Mouse (Mus musculus) spleen, adult 10 weeks (tissue): Measurements from ENCODE around the gene Mrpl24. TPM values are rescaled to one million over a fixed set of nuclear protein-coding genes. Genes with fewer than 3 reads are reported as not detected.

Experiments used
- polyA plus RNA-seq: library from polyadenylated mRNA; stranded (reverse); fragments of 350-450 nt; fragmentation: Illumina TruSeq; extraction: RNeasy Lipid Tissue Mini Kit (QIAGEN cat#74804); gene quantifications from one replicate; pipeline ENCODE4 v1.2.3, GENCODE M21; 2015; ENCODE audit warnings: low replicate concordance; ENCODE audit not compliant: insufficient read depth

Gene Mrpl24
- polyA plus RNA-seq = 238 TPM

GRCm38 (mm10) chr3:87919336-87920108, at the start of gene Mrpl24:
Gene Mrpl24 (plus strand): TSS chr3:87919506.

GRCm38 (mm10) chr3:87885281-87886003, 33.9 kb upstream of the Mrpl24 start, which contains the start of gene Prcc:
Gene Prcc (minus strand): TSS chr3:87885608.

DNA sequence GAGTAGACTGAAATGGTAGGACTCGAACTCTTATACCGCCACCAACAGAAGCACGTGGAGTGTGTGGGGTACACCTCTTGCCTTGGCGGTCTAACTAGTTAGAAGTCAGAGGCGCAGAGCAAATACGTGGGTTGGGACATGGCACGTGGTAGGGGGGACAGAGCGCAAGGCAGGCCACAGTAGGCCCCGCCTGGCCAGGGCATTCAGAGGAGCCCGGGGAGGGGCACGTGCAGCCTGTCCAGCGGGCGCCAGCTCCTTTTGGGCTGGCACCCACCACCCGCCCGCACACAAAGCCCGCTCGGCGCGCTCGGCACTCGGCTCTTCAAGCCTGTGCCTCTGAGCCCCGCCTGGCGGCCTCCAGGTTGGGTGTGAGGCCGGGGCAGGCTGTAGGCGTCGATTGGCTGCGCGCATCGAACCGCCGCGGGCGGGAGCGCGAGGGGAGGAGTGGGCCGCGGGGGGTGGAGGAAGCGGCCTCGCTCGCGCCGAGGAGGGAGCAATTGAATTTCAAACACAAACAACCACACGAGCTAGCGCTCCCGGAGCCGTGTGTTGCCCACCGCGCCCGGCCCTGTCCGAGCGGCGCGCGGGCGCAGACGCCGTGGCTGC, 13.3 kb upstream of the Mrpl24 start, which contains the start of gene Hdgf:
Gene Hdgf, plus strand, starts transcription at position 442 of the 606 bp plus-strand sequence.

GRCm38 (mm10) chr3:87930078-87930795, 10.9 kb downstream of the Mrpl24 start, which contains the start of the genes Isg20l2 and Rrnad1:
Gene Isg20l2 (plus strand): TSS chr3:87930314.
Gene Rrnad1 (minus strand): TSS chr3:87930717.

DNA sequence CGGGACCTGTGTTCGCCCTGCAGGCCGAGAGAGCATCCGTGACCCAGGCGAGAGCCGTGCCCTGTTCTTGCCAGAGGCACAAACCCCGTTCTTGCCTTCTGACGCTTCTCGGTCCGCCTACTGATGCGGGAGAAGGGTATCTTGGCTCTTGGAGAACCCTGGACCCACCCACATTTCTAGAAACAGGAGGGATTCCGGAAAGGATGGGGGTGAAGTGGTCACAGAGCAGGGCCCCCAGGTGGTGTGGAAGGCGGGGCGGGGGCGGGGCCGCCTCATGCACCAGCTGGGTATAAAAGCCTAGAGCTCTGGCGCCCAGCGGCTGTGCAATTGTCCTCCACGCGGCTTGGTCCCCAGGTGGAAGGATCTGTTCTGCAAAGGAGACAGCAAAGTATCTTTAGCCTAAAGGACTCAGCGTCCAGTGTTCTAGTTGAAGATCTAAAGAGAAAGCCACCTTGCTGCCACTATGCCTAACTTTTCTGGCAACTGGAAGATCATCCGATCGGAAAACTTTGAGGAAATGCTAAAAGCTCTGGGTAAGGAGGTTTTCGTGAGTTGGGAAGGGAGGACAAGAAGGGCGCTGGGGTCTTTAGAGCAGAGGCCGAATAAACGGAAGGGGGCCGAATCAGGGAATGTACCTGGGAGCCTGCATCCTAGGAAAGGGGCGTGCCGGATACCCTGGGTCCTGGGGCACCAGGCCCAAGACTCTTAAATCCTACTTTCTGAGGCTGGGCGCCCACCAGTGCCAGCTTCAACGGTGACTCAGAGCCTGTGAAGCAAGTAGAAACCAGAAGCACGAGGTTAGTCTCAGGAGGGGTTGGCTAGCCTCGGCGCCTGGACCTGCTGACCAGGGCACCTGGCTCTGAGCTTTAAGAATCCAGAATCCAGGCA, 29.3 kb downstream of the Mrpl24 start, which contains the start of gene Crabp2:
Gene Crabp2, plus strand, starts transcription at position 289 of the 888 bp plus-strand sequence.

DNA sequence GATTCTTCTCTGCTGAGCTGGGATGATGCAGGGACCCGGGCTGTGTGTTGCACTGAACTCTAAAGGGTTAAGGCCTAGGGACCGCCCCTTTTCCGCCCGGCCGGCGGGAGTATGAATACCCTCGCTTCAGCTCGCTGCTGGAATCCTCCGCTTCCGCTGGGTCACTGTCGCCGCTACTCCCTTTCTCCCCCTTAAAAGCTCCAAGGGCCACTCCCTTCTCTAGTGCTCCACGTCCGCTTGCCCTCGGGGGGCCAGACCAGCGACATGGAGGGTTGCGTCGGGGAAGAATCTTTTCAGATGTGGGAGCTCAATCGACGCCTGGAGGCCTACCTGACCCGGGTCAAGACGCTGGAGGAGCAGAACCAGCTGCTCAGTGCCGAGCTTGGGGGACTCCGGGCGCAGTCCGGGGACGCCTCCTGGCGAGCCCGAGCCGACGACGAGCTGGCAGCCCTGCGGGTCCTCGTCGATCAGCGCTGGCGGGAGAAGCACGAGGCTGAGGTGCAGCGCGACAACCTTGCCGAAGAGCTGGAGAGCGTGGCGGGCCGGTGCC, 51.7 kb downstream of the Mrpl24 start, which contains the start of gene Nes:
Gene Nes, plus strand, starts transcription at position 140 of the 550 bp plus-strand sequence.

Other genes starting within 250 kb of the Mrpl24 start
- 0.18 TPM for gene Lrrc71, start 170.9 kb upstream of the Mrpl24 start, polyA plus RNA-seq
- 0.08 TPM for gene Ntrk1, start 124.3 kb upstream of the Mrpl24 start, polyA plus RNA-seq
- gene Insrr, start 122.6 kb upstream of the Mrpl24 start, polyA plus RNA-seq = 0.46 TPM
- 11.7 TPM for gene Pear1, start 95.2 kb upstream of the Mrpl24 start, polyA plus RNA-seq
- gene Sh2d2a, start 72.8 kb upstream of the Mrpl24 start, polyA plus RNA-seq = 15.6 TPM
- 24.6 TPM for gene Prcc, start 33.9 kb upstream of the Mrpl24 start, polyA plus RNA-seq
- 113 TPM for gene Hdgf, start 13.2 kb upstream of the Mrpl24 start, polyA plus RNA-seq
- 65.7 TPM for gene Isg20l2, start 10.8 kb downstream of the Mrpl24 start, polyA plus RNA-seq
- 30.4 TPM for gene Rrnad1, start 11.2 kb downstream of the Mrpl24 start, polyA plus RNA-seq
- gene Crabp2, start 29.2 kb downstream of the Mrpl24 start, polyA plus RNA-seq = not detected
- 2.4 TPM for gene Nes, start 51.6 kb downstream of the Mrpl24 start, polyA plus RNA-seq
- gene Bcan, start 80.7 kb downstream of the Mrpl24 start, polyA plus RNA-seq = not detected
- gene Hapln2, start 108.1 kb downstream of the Mrpl24 start, polyA plus RNA-seq = not detected
- gene Gpatch4, start 123.6 kb downstream of the Mrpl24 start, polyA plus RNA-seq = 34.2 TPM
- gene Naxe, start 139.0 kb downstream of the Mrpl24 start, polyA plus RNA-seq = 43.0 TPM
- gene Ttc24, start 158.8 kb downstream of the Mrpl24 start, polyA plus RNA-seq = not detected
- 1.8 TPM for gene Iqgap3, start 162.5 kb downstream of the Mrpl24 start, polyA plus RNA-seq
- 77.6 TPM for gene Mef2d, start 222.9 kb downstream of the Mrpl24 start, polyA plus RNA-seq